Comparison of ENCODE assay signal across 23 mouse cellular contexts in genomic region chr10:81379809-81380378, GRCm38 (mm10). TPM values are rescaled to one million over a fixed set of nuclear protein-coding genes. Genes with fewer than 3 reads are reported as not detected.
DNase-seq lines count a peak whose midpoint lies in the region; ATAC-seq and TF ChIP-seq lines count a peak whose summit lies in the region.
"Had no signal": no experiment of that assay in that cellular context is flagged by ENCODE, and none has a peak within 500 bp of the region (broad histone marks: within the 10 kb centered on the region; RNA-seq: fewer than 3 reads in every experiment).

No protein-coding gene starts in this region.

- H3K27ac ChIP-seq in cerebellum, adult 2 months (ENCODE audit: insufficient read depth, low read length): no peak overlapping the region
- H3K27ac ChIP-seq in liver, embryonic 11.5 days (ENCODE audit: low read depth, low read length): no peak overlapping the region
- peak overlapping the region; percentile 21 for H3K27ac ChIP-seq in bone marrow, adult 2 months (ENCODE audit: control insufficient read depth, insufficient read depth, low read depth, low read length, poor library complexity)
- peak overlapping the region; percentile 99 for H3K27ac ChIP-seq in liver, embryonic 15.5 days (replicated peaks)

- H3K9me3 ChIP-seq in liver, embryonic 11.5 days (ENCODE audit: control insufficient read depth, low read length): no peaks in the 10 kb centered on the region
- no peaks in the 10 kb centered on the region for H3K9me3 ChIP-seq in liver, embryonic 15.5 days (replicated peaks)
- H3K9me3 ChIP-seq: embryonic facial prominence, embryonic 12.5 days; hindbrain, embryonic 12.5 days; kidney, embryonic 15.5 days; lung, embryonic 15.5 days had no signal

- peak; percentile 74 for DNase-seq in cerebellum, adult 9-11 months
- DNase-seq in cerebellum, adult 2 months: no peak
- DNase-seq in liver, embryonic 11.5 days (ENCODE audit: low spot score): no peak
- no peak for DNase-seq in liver
- DNase-seq in lung, postnatal 14 days: no peak
- DNase-seq: adrenal gland, adult 8-10 months; cerebellum, adult 8-10 months; heart, postnatal 14 days; kidney, adult 11 months; kidney, postnatal 4 days; lung, postnatal 4 days; right cerebral cortex, postnatal 25 days; spleen, adult 18-20 months; thymus, postnatal 25 days had no signal

- peaks cover 10% of the 10 kb centered on the region for H3K36me3 ChIP-seq in liver, embryonic 11.5 days (ENCODE audit: control insufficient read depth, insufficient read depth, low read length)
- peaks cover 16% of the 10 kb centered on the region for H3K36me3 ChIP-seq in liver, embryonic 15.5 days (replicated peaks)

- 63% methylated on average over 6 of the region's 6 CpGs for WGBS in cerebellum, adult 2 months
- 62% methylated on average over 6 of the region's 6 CpGs for WGBS in liver, embryonic 11.5 days
- 51% methylated on average over 6 of the region's 6 CpGs for WGBS in bone marrow, adult 2 months
- WGBS in liver, embryonic 15.5 days (ENCODE audit: insufficient replicate concordance): 43% methylated on average over 6 of the region's 6 CpGs

- 0 out of 2 replicates have a peak overlapping the region, but pooled peaks have one; percentile 8 for H3K9ac ChIP-seq in liver, embryonic 11.5 days (ENCODE audit: low read depth, low read length)
- peak overlapping the region; percentile 68 for H3K9ac ChIP-seq in liver, embryonic 15.5 days

- H3K27me3 ChIP-seq in cerebellum, adult 2 months (ENCODE audit: control insufficient read depth, insufficient read depth, low read length): no peaks in the 10 kb centered on the region
- H3K27me3 ChIP-seq in liver, embryonic 11.5 days (replicated peaks; ENCODE audit: control insufficient read depth, insufficient read depth, low read length): no peaks in the 10 kb centered on the region
- no peaks in the 10 kb centered on the region for H3K27me3 ChIP-seq in liver, embryonic 15.5 days
- H3K27me3 ChIP-seq: embryonic facial prominence, embryonic 12.5 days; hindbrain, embryonic 12.5 days; kidney, embryonic 15.5 days; lung, embryonic 15.5 days had no signal

- no peak for TF ChIP-seq POLR2A in cerebellum, adult 2 months (IDR thresholded peaks at IDR 0.05; ENCODE audit: borderline replicate concordance, insufficient read depth, low read length)
- no peak for TF ChIP-seq POLR2A in bone marrow, adult 2 months (IDR thresholded peaks at IDR 0.05; ENCODE audit: borderline replicate concordance, control insufficient read depth, low read depth, low read length)

- H3K4me1 ChIP-seq in cerebellum, adult 2 months (ENCODE audit: control insufficient read depth, insufficient read depth, low read length): peaks cover 4% of the 10 kb centered on the region; the same call in 1 of the 2 replicates
- H3K4me1 ChIP-seq in liver, embryonic 11.5 days (replicated peaks; ENCODE audit: control insufficient read depth, insufficient read depth, low read length): peaks cover 43% of the 10 kb centered on the region
- H3K4me1 ChIP-seq in bone marrow, adult 2 months (ENCODE audit: control insufficient read depth, insufficient read depth, low read length): peaks cover 5% of the 10 kb centered on the region
- H3K4me1 ChIP-seq in liver, embryonic 15.5 days (replicated peaks): peaks cover 76% of the 10 kb centered on the region

- no peak for TF ChIP-seq CTCF in cerebellum, adult 2 months (IDR thresholded peaks at IDR 0.05; ENCODE audit: borderline replicate concordance, insufficient read depth, low read depth, low read length)
- no peak for TF ChIP-seq CTCF in bone marrow, adult 2 months (IDR thresholded peaks at IDR 0.05; ENCODE audit: control insufficient read depth, insufficient read depth, low read length)

- H3K4me2 ChIP-seq in liver, embryonic 11.5 days: peak overlapping the region; percentile 1; the same call in 1 of the 2 replicates
- H3K4me2 ChIP-seq in liver, embryonic 15.5 days: peak overlapping the region; percentile 77

- H3K4me3 ChIP-seq in cerebellum, adult 2 months (replicated peaks; ENCODE audit: insufficient read depth, low read depth, low read length): no peak overlapping the region
- no peak overlapping the region for H3K4me3 ChIP-seq in liver, embryonic 11.5 days (ENCODE audit: low read depth, low read length)
- no peak overlapping the region for H3K4me3 ChIP-seq in bone marrow, adult 2 months (replicated peaks; ENCODE audit: control insufficient read depth, low read depth, low read length)
- H3K4me3 ChIP-seq in liver, embryonic 15.5 days (replicated peaks): peak overlapping the region; percentile 76

- ATAC-seq in liver, embryonic 11.5 days (replicated peaks; ENCODE audit: low FRiP score): no peak
- no peak for ATAC-seq in liver, embryonic 15.5 days (ENCODE audit: insufficient read depth)
- ATAC-seq in CD4-positive, CD25-positive, alpha-beta regulatory T cell, adult 4 months: no peak
- ATAC-seq: activated CD4-positive, CD25-positive, alpha-beta regulatory T cell, adult 4 months; forebrain, embryonic 14.5 days had no signal

RNA-seq across cellular contexts. Expression of gene Fzr1, which starts 1.6 kb away (rescaled TPM):
- 75.8 and 81.5 TPM in 2 replicates for polyA plus RNA-seq in cerebellum, adult 2 months (2012; rRNA removed)
- 74.0 and 75.9 TPM in 2 replicates for polyA plus RNA-seq in liver, embryonic 11.5 days (2014; fragmentation: Nextera tagmentation; extraction: Ambion mirVana)
- polyA plus RNA-seq in bone marrow, adult 2 months (2011; ENCODE audit: insufficient read depth, insufficient read length, low replicate concordance, missing spikeins): 126 and 131 TPM in 2 replicates
- polyA plus RNA-seq in liver, embryonic 15.5 days (2015; fragmentation: Nextera tagmentation; extraction: Ambion mirVana): 127 and 147 TPM in 2 replicates
- polyA plus RNA-seq in CD4-positive, CD25-positive, alpha-beta regulatory T cell, adult 4 months (2017; shearing (Covaris generic)): 10 to 100 TPM; 12.3 to 16.4 TPM

RNA-seq across cellular contexts. Expression of gene Dohh, which starts 4.3 kb away (rescaled TPM):
- polyA plus RNA-seq in cerebellum, adult 2 months (2012; rRNA removed): 87.7 and 93.1 TPM in 2 replicates
- 97.4 and 99.3 TPM in 2 replicates for polyA plus RNA-seq in liver, embryonic 11.5 days (2014; fragmentation: Nextera tagmentation; extraction: Ambion mirVana)
- polyA plus RNA-seq in bone marrow, adult 2 months (2011; ENCODE audit: insufficient read depth, insufficient read length, low replicate concordance, missing spikeins): 14.6 and 23.0 TPM in 2 replicates
- polyA plus RNA-seq in liver, embryonic 15.5 days (2015; fragmentation: Nextera tagmentation; extraction: Ambion mirVana): 50.9 and 56.2 TPM in 2 replicates
- polyA plus RNA-seq in CD4-positive, CD25-positive, alpha-beta regulatory T cell, adult 4 months (2017; shearing (Covaris generic)): 10 to 100 TPM in 1 of 2 experiments, 1 to 10 TPM in 1; 9.4 to 13.9 TPM

RNA-seq across cellular contexts. Expression of gene Gm48551, which starts 4.4 kb away (rescaled TPM):
- 10.2 and 10.8 TPM in 2 replicates for polyA plus RNA-seq in cerebellum, adult 2 months (2012; rRNA removed)
- polyA plus RNA-seq in liver, embryonic 11.5 days (2014; fragmentation: Nextera tagmentation; extraction: Ambion mirVana): 1.3 and 1.9 TPM in 2 replicates
- 3.4 and 4.3 TPM in 2 replicates for polyA plus RNA-seq in bone marrow, adult 2 months (2011; ENCODE audit: insufficient read depth, insufficient read length, low replicate concordance, missing spikeins)
- 0.75 and 0.88 TPM in 2 replicates for polyA plus RNA-seq in liver, embryonic 15.5 days (2015; fragmentation: Nextera tagmentation; extraction: Ambion mirVana)
- polyA plus RNA-seq in CD4-positive, CD25-positive, alpha-beta regulatory T cell, adult 4 months (2017; shearing (Covaris generic)): 1 to 10 TPM; 2.2 to 3.7 TPM

RNA-seq across cellular contexts. Expression of gene Gm48552, which starts 8.9 kb away (rescaled TPM):
- polyA plus RNA-seq in cerebellum, adult 2 months (2012; rRNA removed): 10.7 and 13.8 TPM in 2 replicates
- 0.62 and 0.67 TPM in 2 replicates for polyA plus RNA-seq in liver, embryonic 11.5 days (2014; fragmentation: Nextera tagmentation; extraction: Ambion mirVana)
- polyA plus RNA-seq in bone marrow, adult 2 months (2011; ENCODE audit: insufficient read depth, insufficient read length, low replicate concordance, missing spikeins): not detected in 2 replicates
- 0.56 TPM in 1 of 2 replicates, not detected in the other for polyA plus RNA-seq in liver, embryonic 15.5 days (2015; fragmentation: Nextera tagmentation; extraction: Ambion mirVana)
- 1 to 10 TPM in 1 of 2 experiments, under 1 TPM in 1; 0.71 to 2.3 TPM for polyA plus RNA-seq in CD4-positive, CD25-positive, alpha-beta regulatory T cell, adult 4 months (2017; shearing (Covaris generic))

RNA-seq across cellular contexts. Expression of gene Smim24, which starts 13.0 kb away (rescaled TPM):
- polyA plus RNA-seq in cerebellum, adult 2 months (2012; rRNA removed): 1.2 and 1.7 TPM in 2 replicates
- 3.8 and 4.5 TPM in 2 replicates for polyA plus RNA-seq in liver, embryonic 11.5 days (2014; fragmentation: Nextera tagmentation; extraction: Ambion mirVana)
- 7.9 and 18.0 TPM in 2 replicates for polyA plus RNA-seq in bone marrow, adult 2 months (2011; ENCODE audit: insufficient read depth, insufficient read length, low replicate concordance, missing spikeins)
- polyA plus RNA-seq in liver, embryonic 15.5 days (2015; fragmentation: Nextera tagmentation; extraction: Ambion mirVana): 1.9 and 2.3 TPM in 2 replicates
- 10 to 100 TPM in 1 of 2 experiments, 1 to 10 TPM in 1; 9.0 to 10.8 TPM for polyA plus RNA-seq in CD4-positive, CD25-positive, alpha-beta regulatory T cell, adult 4 months (2017; shearing (Covaris generic))

Comparison
In these comparisons a context has a peak if more than half of its experiments do, and no peak if none do; other contexts are left out.
1. H3K27ac ChIP-seq: peak in bone marrow, adult 2 months (single experiment) and liver, embryonic 15.5 days (single experiment); none in cerebellum, adult 2 months (single experiment) and liver, embryonic 11.5 days (single experiment).